9 mouse cellular contexts compared by ENCODE assay signal in genomic region chr2:134976796-134977330, GRCm38 (mm10).
DNase-seq lines count a peak whose midpoint lies in the region; ATAC-seq and TF ChIP-seq lines count a peak whose summit lies in the region.
"Had no signal": no experiment of that assay in that cellular context is flagged by ENCODE, and none has a peak within 500 bp of the region (broad histone marks: within the 10 kb centered on the region; RNA-seq: fewer than 3 reads in every experiment).

No protein-coding gene starts in this region.

- H3K4me3 ChIP-seq in layer of hippocampus, adult 2 months, result no peak overlapping the region
- no peak overlapping the region for H3K4me3 ChIP-seq in cerebellum, adult 2 months (replicated peaks; ENCODE audit: insufficient read depth, low read depth, low read length)
- no peak overlapping the region for H3K4me3 ChIP-seq in liver, embryonic 15.5 days (replicated peaks)
- H3K4me3 ChIP-seq: neural tube, embryonic 13.5 days had no signal

- WGBS in cerebellum, adult 2 months, result 15% methylated on average over 3 of the region's 3 CpGs
- 51% methylated on average over 3 of the region's 3 CpGs for WGBS in liver, embryonic 15.5 days (ENCODE audit: insufficient replicate concordance)

- TF ChIP-seq CTCF in layer of hippocampus, adult 2 months (conservative IDR thresholded peaks at IDR 0.05), result no peak
- no peak for TF ChIP-seq CTCF in cerebellum, adult 2 months (IDR thresholded peaks at IDR 0.05; ENCODE audit: borderline replicate concordance, insufficient read depth, low read depth, low read length)

- H3K36me3 ChIP-seq in liver, embryonic 15.5 days (replicated peaks), result no peaks in the 10 kb centered on the region
- H3K36me3 ChIP-seq: neural tube, embryonic 13.5 days had no signal

- no peaks in the 10 kb centered on the region for H3K27me3 ChIP-seq in cerebellum, adult 2 months (ENCODE audit: control insufficient read depth, insufficient read depth, low read length)
- no peaks in the 10 kb centered on the region for H3K27me3 ChIP-seq in liver, embryonic 15.5 days
- H3K27me3 ChIP-seq: neural tube, embryonic 13.5 days had no signal

- peak; percentile 62 for ATAC-seq in liver, embryonic 15.5 days (ENCODE audit: insufficient read depth)
- no peak for ATAC-seq in activated CD4-positive, CD25-positive, alpha-beta regulatory T cell, adult 4 months

- no peak overlapping the region for H3K4me2 ChIP-seq in liver, embryonic 15.5 days
- H3K4me2 ChIP-seq: neural tube, embryonic 13.5 days had no signal

- peak overlapping the region; percentile 67 for H3K27ac ChIP-seq in layer of hippocampus, adult 2 months
- no peak overlapping the region for H3K27ac ChIP-seq in cerebellum, adult 2 months (ENCODE audit: insufficient read depth, low read length)
- no peak overlapping the region for H3K27ac ChIP-seq in liver, embryonic 15.5 days (replicated peaks)
- H3K27ac ChIP-seq: neural tube, embryonic 13.5 days had no signal

- TF ChIP-seq POLR2A in cerebellum, adult 2 months (IDR thresholded peaks at IDR 0.05; ENCODE audit: borderline replicate concordance, insufficient read depth, low read length), result no peak

- DNase-seq in layer of hippocampus, adult 2 months (ENCODE audit: low spot score in 2 of 2), result peak in 1 of 2 experiments; percentile 13
- DNase-seq in layer of hippocampus, adult 8-10 months (ENCODE audit: low spot score in 2 of 2), result no peak
- peak; percentile 40 to 67 for DNase-seq in cerebellum, adult 2 months
- peak; percentile 7 to 11 for DNase-seq in heart, adult 9 months (ENCODE audit: low spot score in 2 of 2)
- no peak for DNase-seq in retina, postnatal 1 day
- DNase-seq in thymus, postnatal 14 days, result no peak

- H3K9me3 ChIP-seq in liver, embryonic 15.5 days (replicated peaks), result no peaks in the 10 kb centered on the region
- H3K9me3 ChIP-seq: neural tube, embryonic 13.5 days had no signal

- 0 out of 2 replicates have a peak, but pooled peaks cover 5% of the 10 kb centered on the region for H3K4me1 ChIP-seq in cerebellum, adult 2 months (ENCODE audit: control insufficient read depth, insufficient read depth, low read length)
- no peaks in the 10 kb centered on the region for H3K4me1 ChIP-seq in liver, embryonic 15.5 days (replicated peaks)

- no peak overlapping the region for H3K9ac ChIP-seq in liver, embryonic 15.5 days
- H3K9ac ChIP-seq: neural tube, embryonic 13.5 days had no signal

Comparison
In these comparisons a context has a peak if more than half of its experiments do, and no peak if none do; other contexts are left out.
1. DNase-seq: peak in cerebellum, adult 2 months (2 of 2) and heart, adult 9 months (2 of 2); none in layer of hippocampus, adult 8-10 months (0 of 2), retina, postnatal 1 day (single experiment) and thymus, postnatal 14 days (single experiment).